Mouse (Mus musculus): ENCODE results near the gene Il17a.

GRCm38 (mm10) chr1:20740496-20740998, 9.8 kb downstream of the Il17a start:
- TF ChIP-seq CTCF (IDR thresholded peaks at IDR 0.05; ENCODE audit: extremely low read depth, insufficient read length, insufficient replicate concordance, low read depth, low read length) (no peak), POLR2A (IDR thresholded peaks at IDR 0.05; ENCODE audit: low read depth, low read length) (no peak)

Measured in small intestine, adult 2 months (tissue).